Mouse (Mus musculus) testis, adult 2 months (tissue): ENCODE measurements around the gene Fancd2.

Experiments used
- CTCF ChIP-seq: fragments of 200-500 bp; IDR thresholded peaks from 2 replicates; pipeline ENCODE4 v1.5.1; 2012; ENCODE audit warnings: low read depth, mild to moderate bottlenecking, inconsistent platforms, low read length, moderate library complexity; ENCODE audit not compliant: control insufficient read depth, insufficient read depth, insufficient replicate concordance
- POLR2A ChIP-seq: fragments of 200-500 bp; IDR thresholded peaks from 2 replicates; pipeline ENCODE4 v1.6.1; 2012; ENCODE audit warnings: low read depth, mild to moderate bottlenecking, inconsistent platforms, low read length, moderate library complexity; ENCODE audit not compliant: control insufficient read depth

GRCm38 (mm10) chr6:113492101-113492864 lies 39.2 kb upstream of the Fancd2 start:
- TF ChIP-seq CTCF, result no peak
- TF ChIP-seq POLR2A, result no peak
